Mouse (Mus musculus) right cerebral cortex, postnatal 4 days (tissue): ENCODE measurements around the gene Prss2.
"Not testable (repeated sequence)": the region's sequence is repeated elsewhere in the genome, so short reads cannot be mapped to it uniquely, and the experiment has no call there.

ENCODE experiments used
- DNase-seq: peaks from one replicate; pipeline ENCODE4 v3.0.0-alpha.2; 2022

Gene Prss2

GRCm38 (mm10) chr6:41557468-41557867, 35.9 kb downstream of the Prss2 start:
- no peak for DNase-seq

- no peak for DNase-seq
These were observed 36.7 kb downstream of the Prss2 start for GRCm38 (mm10) chr6:41558271-41558670.

- no peak for DNase-seq
These were observed 37.7 kb downstream of the Prss2 start for GRCm38 (mm10) chr6:41559331-41559730.

GRCm38 (mm10) chr6:41560273-41560672, 38.7 kb downstream of the Prss2 start:
- DNase-seq = no peak

GRCm38 (mm10) chr6:41562598-41562997, 41.0 kb downstream of the Prss2 start:
- no peak for DNase-seq

- DNase-seq = not testable (repeated sequence)
These were observed 41.7 kb downstream of the Prss2 start for GRCm38 (mm10) chr6:41563104-41563951.

GRCm38 (mm10) chr6:41565261-41565660, 43.7 kb downstream of the Prss2 start:
- DNase-seq = no peak

- DNase-seq = no peak
These were observed 45.4 kb downstream of the Prss2 start for GRCm38 (mm10) chr6:41566965-41567364.

- no peak for DNase-seq
These were observed 47.5 kb downstream of the Prss2 start for GRCm38 (mm10) chr6:41569078-41569477.
